Mouse (Mus musculus) duodenum, adult 2 months (tissue): ENCODE measurements around the gene Clic5. TPM values are rescaled to one million over a fixed set of nuclear protein-coding genes. Genes with fewer than 3 reads are reported as not detected.

Source experiments
- polyA plus RNA-seq: library from polyadenylated mRNA; depleted of rRNA; stranded (reverse); fragments of >200 nt; gene quantifications from 2 replicates; pipeline ENCODE4 v1.2.3, GENCODE M21; 2012; ENCODE audit warnings: low replicate concordance; rRNA removed

The Clic5 gene
- polyA plus RNA-seq, result 6.7 and 10.8 TPM in 2 replicates

GRCm38 (mm10) chr17:44188042-44188768, at the start of gene Clic5:
Gene Clic5, plus strand, starts transcription at chr17:44188584.

Other genes with a start within 250 kb of the Clic5 start
- gene Enpp5, start 109.8 kb upstream of the Clic5 start, polyA plus RNA-seq, result 1.9 and 3.6 TPM in 2 replicates
- gene Enpp4, start 82.8 kb upstream of the Clic5 start, polyA plus RNA-seq, result 0.49 and 0.60 TPM in 2 replicates